Mouse (Mus musculus): Measurements from ENCODE around the gene Foxf1. TPM values are rescaled to one million over a fixed set of nuclear protein-coding genes. Genes with fewer than 3 reads are reported as not detected.

Gene Foxf1
- polyA plus RNA-seq, 1 experiment = not detected

DNA sequence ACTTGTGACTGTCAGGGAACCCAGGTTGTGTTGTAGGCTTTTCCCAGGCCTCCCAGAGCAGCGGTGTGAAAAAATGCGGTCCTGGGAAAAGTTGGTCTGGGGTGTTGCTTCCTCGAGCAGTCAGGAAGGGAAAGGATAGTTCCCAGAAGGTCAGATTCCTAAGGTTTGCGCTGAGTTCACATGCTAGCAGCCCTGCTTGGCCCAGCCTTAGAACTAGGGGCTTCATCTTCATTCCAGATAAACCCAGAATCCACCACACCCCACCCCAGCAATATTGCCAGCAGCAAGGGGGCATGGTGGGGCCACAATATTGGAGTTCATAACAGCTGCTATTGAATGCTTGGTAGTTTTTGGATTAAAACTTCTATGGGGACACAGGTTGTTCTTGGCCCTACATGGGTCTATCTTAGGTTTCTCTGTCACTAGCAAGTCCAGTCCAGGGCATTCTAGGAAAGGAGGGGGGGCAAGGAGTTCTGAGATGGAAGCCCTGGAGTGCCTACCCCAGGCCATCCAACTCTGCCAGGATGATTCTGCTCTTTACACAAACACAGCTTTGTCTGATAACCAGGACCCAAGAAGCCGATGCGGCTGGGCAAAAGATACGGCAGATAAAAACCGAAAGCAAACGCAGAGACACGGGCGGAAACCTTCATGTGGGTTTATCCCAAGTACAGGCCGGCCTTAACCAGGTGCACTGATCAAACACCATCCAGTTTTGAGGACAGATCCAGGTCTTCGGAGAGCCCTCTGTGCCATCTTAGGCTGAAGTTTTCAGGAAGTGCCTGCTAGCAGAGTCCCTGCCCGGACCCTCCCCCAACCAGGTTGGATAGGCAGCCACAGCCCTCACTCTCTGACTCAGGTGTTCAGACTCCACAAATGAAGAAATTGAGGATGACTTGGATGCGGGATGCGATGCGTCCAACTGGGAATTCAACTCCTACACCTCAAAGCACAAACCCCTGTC, 36.6 kb downstream of the Foxf1 start:
- H3K4me1 ChIP-seq (ENCODE audit: control insufficient read depth, insufficient read depth, low read length) = no peaks in the 10 kb centered on the region
- H3K27ac ChIP-seq (ENCODE audit: insufficient read depth, low read depth, low read length) = no peak overlapping the region
- peak overlapping the region; percentile 38 for H3K4me3 ChIP-seq (ENCODE audit: insufficient read depth, low read length)
- TF ChIP-seq POLR2A (IDR thresholded peaks at IDR 0.05; ENCODE audit: borderline replicate concordance, low read depth, low read length) = no peak
- no peak for TF ChIP-seq CTCF (IDR thresholded peaks at IDR 0.05; ENCODE audit: low read depth, low read length)

DNA sequence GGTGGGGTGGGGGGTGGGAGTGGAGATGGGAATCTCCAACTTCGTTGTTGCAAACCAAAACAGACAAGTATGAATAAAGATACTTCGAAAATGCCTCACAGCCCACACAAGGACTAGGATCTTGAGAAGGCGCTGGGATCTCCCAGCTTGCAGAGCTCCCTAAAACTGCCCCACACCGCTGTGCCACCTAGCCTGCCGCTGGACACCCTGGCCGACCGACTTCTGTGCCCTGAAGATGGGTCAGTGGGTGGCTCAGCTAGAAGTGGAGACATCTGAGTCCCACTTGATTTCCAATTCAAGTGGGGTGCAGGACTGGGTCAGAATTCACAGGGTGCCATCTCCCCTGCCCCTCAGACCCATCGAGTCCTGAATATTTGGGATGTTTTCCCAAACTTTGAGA, 37.5 kb downstream of the Foxf1 start:
- no peaks in the 10 kb centered on the region for H3K4me1 ChIP-seq (ENCODE audit: control insufficient read depth, insufficient read depth, low read length)
- TF ChIP-seq CTCF (IDR thresholded peaks at IDR 0.05; ENCODE audit: low read depth, low read length) = no peak
- no peak for TF ChIP-seq POLR2A (IDR thresholded peaks at IDR 0.05; ENCODE audit: borderline replicate concordance, low read depth, low read length)
- no peak overlapping the region for H3K4me3 ChIP-seq (ENCODE audit: insufficient read depth, low read length)
- H3K27ac ChIP-seq (ENCODE audit: insufficient read depth, low read depth, low read length) = no peak overlapping the region

DNA sequence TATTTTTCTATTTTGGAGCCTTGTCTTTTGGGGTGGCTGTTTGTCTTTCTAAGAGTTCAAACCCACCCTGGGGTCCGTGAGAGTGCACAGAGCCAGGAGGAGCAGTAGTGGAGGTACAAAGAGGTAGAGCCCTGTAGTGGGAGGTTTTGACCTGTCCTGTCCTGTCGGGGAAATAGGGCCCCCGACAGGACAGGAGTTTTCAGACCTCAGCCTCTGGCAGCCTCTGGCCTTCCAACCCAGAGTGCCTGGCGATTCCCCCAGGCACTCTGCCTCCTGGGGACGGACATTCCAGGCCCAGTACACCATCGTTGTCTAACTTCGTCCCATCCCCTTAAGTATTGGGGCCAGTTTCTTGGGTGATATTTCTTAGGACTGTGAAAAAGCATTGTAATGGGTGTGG, 38.2 kb downstream of the Foxf1 start:
- H3K4me1 ChIP-seq (ENCODE audit: control insufficient read depth, insufficient read depth, low read length) = no peaks in the 10 kb centered on the region
- TF ChIP-seq CTCF (IDR thresholded peaks at IDR 0.05; ENCODE audit: low read depth, low read length) (no peak), POLR2A (IDR thresholded peaks at IDR 0.05; ENCODE audit: borderline replicate concordance, low read depth, low read length) (no peak)
- H3K27ac ChIP-seq (ENCODE audit: insufficient read depth, low read depth, low read length) = no peak overlapping the region
- no peak overlapping the region for H3K4me3 ChIP-seq (ENCODE audit: insufficient read depth, low read length)

DNA sequence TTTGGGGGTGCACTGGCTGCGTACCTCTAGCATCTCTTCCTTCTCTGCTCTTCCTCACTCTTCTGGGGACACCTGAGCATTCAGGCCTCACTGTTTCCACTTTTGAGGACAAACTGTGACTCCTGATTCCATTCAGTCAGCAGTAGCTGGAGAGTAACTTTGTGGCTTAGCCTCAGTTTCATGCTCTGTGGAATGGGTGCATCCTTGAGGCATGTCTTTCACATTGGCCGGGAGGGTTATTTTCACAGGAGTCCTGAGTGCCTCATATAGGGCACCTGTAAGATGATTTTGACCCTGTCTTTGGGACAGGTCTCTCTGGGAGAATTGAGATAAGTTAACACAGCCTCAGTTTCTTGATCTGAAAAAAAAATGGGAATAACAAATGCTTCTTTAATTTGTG, 38.9 kb downstream of the Foxf1 start:
- TF ChIP-seq POLR2A (IDR thresholded peaks at IDR 0.05; ENCODE audit: borderline replicate concordance, low read depth, low read length) (no peak), CTCF (IDR thresholded peaks at IDR 0.05; ENCODE audit: low read depth, low read length) (no peak)
- Histone ChIP-seq H3K4me1 (ENCODE audit: control insufficient read depth, insufficient read depth, low read length) (no peaks in the 10 kb centered on the region), H3K27ac (ENCODE audit: insufficient read depth, low read depth, low read length) (no peak overlapping the region), H3K4me3 (ENCODE audit: insufficient read depth, low read length) (no peak overlapping the region)

DNA sequence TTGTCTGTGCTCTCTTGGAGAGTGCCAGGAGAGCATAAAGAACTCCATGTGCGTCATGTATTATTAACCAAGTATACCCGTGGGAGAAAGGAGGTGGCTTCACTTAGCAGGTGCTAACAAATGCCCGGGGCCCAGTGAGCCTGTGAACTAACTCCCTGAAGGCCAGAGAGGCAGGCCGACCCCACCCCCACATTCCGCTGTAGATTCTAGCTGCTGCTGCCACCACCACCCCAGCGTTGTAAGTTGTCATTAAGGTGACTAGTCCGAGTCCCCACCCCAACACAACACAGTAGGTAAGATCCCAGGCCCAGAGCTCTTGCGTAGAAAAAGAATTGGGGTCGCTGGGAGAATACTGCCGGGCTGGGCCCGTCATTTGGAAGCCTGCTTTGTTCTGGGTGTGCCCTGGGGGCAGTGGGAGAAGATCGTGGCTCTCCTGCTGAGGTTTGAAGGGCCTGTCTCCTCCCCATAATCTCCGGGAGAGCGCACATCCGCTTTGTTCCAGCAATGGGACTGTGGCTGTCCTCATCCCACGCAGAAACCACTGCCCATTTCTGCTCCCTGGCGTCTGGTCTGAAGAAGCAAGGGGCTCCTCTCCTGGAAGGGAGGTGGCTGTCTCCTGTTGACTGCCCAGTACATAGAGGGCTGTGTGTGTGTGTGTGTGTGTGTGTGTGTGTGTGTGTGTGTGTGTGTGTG, 40.5 kb downstream of the Foxf1 start:
- Histone ChIP-seq H3K4me1 (ENCODE audit: control insufficient read depth, insufficient read depth, low read length) (no peaks in the 10 kb centered on the region), H3K4me3 (ENCODE audit: insufficient read depth, low read length) (no peak overlapping the region), H3K27ac (ENCODE audit: insufficient read depth, low read depth, low read length) (no peak overlapping the region)
- TF ChIP-seq POLR2A (IDR thresholded peaks at IDR 0.05; ENCODE audit: borderline replicate concordance, low read depth, low read length) (no peak), CTCF (IDR thresholded peaks at IDR 0.05; ENCODE audit: low read depth, low read length) (no peak)

DNA sequence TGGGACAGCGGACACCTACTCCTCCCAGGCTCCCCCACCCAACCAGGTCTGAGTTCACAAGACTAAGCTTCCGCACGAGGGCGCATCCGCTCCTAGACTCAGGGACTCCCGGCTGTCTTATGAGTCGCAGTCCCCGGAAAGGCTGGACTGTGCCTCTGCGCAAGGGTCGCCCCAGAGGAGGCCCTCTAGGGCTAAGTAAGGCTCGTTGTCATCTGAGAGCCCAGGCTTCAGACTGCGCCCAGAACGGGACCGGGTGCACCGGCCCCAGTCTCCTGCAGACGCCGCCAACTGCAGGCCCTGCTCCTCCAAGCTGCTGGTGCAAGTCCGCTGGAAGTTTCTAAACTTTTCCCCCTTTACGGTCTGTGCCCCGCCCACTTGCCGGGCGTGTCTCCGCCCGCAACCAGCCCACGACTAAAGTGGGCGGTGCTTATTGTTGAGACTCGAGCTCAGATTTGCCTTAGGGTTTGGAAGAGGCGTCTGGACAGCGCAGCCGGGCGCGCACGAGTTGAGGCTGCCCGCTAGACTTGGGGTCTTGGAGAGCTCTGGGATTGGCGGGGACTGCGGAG, 41.2 kb downstream of the Foxf1 start:
- no peaks in the 10 kb centered on the region for H3K4me1 ChIP-seq (ENCODE audit: control insufficient read depth, insufficient read depth, low read length)
- H3K4me3 ChIP-seq (ENCODE audit: insufficient read depth, low read length) = no peak overlapping the region
- TF ChIP-seq CTCF (IDR thresholded peaks at IDR 0.05; ENCODE audit: low read depth, low read length) (no peak), POLR2A (IDR thresholded peaks at IDR 0.05; ENCODE audit: borderline replicate concordance, low read depth, low read length) (no peak)
- H3K27ac ChIP-seq (ENCODE audit: insufficient read depth, low read depth, low read length) = no peak overlapping the region

DNA sequence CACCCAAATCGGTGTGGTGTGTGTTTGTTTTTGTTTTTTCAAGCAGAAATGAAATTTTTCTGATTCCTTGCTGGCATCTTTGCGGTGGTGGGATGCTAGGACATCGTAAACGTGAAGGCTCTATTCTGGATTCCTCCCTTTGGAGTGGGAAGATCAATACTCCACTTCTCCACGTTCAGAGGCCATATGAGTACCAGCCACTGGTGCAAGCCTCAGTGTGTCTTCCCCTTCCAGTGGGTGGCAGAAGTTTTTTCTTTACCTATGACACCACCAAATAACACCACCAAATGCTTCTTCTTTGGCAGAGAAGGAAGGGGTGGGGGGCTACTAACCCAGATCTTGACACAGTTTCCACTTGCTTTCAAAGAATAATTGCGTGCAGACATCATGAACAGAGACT, 42.0 kb downstream of the Foxf1 start:
- no peak overlapping the region for H3K4me3 ChIP-seq (ENCODE audit: insufficient read depth, low read length)
- TF ChIP-seq POLR2A (IDR thresholded peaks at IDR 0.05; ENCODE audit: borderline replicate concordance, low read depth, low read length) (no peak), CTCF (IDR thresholded peaks at IDR 0.05; ENCODE audit: low read depth, low read length) (no peak)
- no peaks in the 10 kb centered on the region for H3K4me1 ChIP-seq (ENCODE audit: control insufficient read depth, insufficient read depth, low read length)
- no peak overlapping the region for H3K27ac ChIP-seq (ENCODE audit: insufficient read depth, low read depth, low read length)

DNA sequence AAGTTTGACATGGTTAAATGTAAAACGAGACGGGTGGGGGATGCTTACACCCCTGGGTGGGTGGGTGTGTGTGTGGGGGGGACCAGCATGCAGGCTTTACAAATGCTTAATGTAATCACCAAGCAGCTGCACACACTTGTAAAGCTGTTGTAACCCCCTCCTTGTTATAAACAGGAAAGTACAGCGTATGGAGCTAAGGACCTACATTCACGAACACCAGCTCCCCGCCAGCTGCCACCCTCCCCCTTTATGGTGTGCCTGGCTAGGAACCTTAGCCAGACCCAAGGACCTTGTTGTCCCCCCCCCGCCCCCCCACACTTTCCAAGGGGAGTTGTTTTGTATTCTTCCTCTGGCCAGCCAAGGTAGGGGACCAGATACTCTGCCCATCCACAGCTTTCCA, 42.5 kb downstream of the Foxf1 start:
- TF ChIP-seq CTCF (IDR thresholded peaks at IDR 0.05; ENCODE audit: low read depth, low read length) (no peak), POLR2A (IDR thresholded peaks at IDR 0.05; ENCODE audit: borderline replicate concordance, low read depth, low read length) (no peak)
- H3K4me1 ChIP-seq (ENCODE audit: control insufficient read depth, insufficient read depth, low read length) = no peaks in the 10 kb centered on the region

DNA sequence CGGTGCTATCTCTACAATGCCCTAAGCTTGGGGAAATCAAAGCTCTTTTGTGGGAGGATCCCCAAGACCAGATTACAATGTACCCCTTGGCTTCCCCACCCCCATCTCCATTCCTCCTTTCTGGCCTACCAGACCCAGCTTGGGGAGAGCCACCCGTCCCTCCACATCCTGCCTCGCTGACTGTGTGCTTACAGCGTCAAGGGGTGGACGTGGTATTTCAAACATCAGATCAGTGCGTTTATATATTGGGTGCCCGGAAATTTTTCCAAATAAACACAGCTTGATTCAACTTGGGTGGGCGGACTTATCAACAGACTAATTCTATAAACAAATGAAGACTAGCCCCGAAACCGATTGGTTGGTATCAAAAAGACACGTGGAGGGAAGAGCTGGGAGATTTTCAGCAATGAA, 43.1 kb downstream of the Foxf1 start:
- TF ChIP-seq POLR2A (IDR thresholded peaks at IDR 0.05; ENCODE audit: borderline replicate concordance, low read depth, low read length) (no peak), CTCF (IDR thresholded peaks at IDR 0.05; ENCODE audit: low read depth, low read length) (no peak)

More for the DNA sequence above, 42.5 kb downstream of the Foxf1 start:
- Histone ChIP-seq H3K4me3 (ENCODE audit: insufficient read depth, low read length) (no peak overlapping the region), H3K27ac (ENCODE audit: insufficient read depth, low read depth, low read length) (no peak overlapping the region)

More for the DNA sequence above, 43.1 kb downstream of the Foxf1 start:
- no peaks in the 10 kb centered on the region for H3K4me1 ChIP-seq (ENCODE audit: control insufficient read depth, insufficient read depth, low read length)
- H3K4me3 ChIP-seq (ENCODE audit: insufficient read depth, low read length) = no peak overlapping the region
- no peak overlapping the region for H3K27ac ChIP-seq (ENCODE audit: insufficient read depth, low read depth, low read length)

Data from bone marrow macrophage, adult 2 months (primary cell).